Comparison of ENCODE assay signal across 23 mouse cellular contexts in the genomic region with DNA sequence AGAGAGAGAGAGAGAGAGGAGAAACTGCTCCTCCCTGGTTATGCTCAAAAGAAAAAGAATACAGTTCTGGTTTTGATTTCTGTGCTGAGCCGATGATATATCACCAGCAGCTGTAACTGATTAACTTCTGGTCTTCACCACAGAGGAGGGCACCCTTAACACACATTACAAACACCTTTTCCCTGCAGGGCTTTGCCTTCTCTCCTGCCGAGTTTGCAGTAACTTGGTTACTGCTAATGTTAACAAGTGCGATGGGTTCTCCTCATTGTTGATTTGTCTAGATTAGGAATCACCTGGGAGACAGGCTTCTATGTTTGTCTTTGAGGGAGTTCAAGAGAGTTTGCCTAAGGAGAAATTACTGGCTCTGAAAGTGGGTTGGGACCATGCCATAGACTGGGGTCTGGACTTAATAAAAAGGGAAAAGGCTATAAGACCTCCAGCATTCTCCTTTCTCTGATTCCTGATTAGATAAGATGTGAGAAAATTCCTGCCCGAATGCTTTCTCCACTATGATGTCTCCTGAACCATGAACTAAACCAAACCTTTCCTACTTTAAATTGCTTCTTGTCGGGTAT.
A peak's percentile ranks its signal among the peaks of the same experiment; 100 is the strongest.
DNase-seq lines count a peak whose midpoint lies in the region; ATAC-seq lines count a peak whose summit lies in the region.
"Had no signal": no experiment of that assay in that cellular context is flagged by ENCODE, and none has a peak within 500 bp of the region (broad histone marks: within the 10 kb centered on the region; RNA-seq: fewer than 3 reads in every experiment).

No protein-coding gene starts in this region.

- peak overlapping the region; percentile 51 for H3K27ac ChIP-seq in embryonic facial prominence, embryonic 10.5 days (replicated peaks)
- H3K27ac ChIP-seq in limb, embryonic 11.5 days (replicated peaks; ENCODE audit: low read depth, low read length) = no peak overlapping the region
- no peak overlapping the region for H3K27ac ChIP-seq in forebrain, embryonic 11.5 days (ENCODE audit: low read depth, low read length)
- H3K27ac ChIP-seq: heart, embryonic 10.5 days; lung, embryonic 15.5 days; macrophage; midbrain, embryonic 13.5 days; neural tube, embryonic 15.5 days had no signal

- 34% methylated on average over 5 of the region's 5 CpGs for WGBS in embryonic facial prominence, embryonic 10.5 days
- WGBS in limb, embryonic 11.5 days = 20% methylated on average over 5 of the region's 5 CpGs
- WGBS in forebrain, embryonic 11.5 days = 73% methylated on average over 5 of the region's 5 CpGs

- peaks cover 12% of the 10 kb centered on the region for H3K4me1 ChIP-seq in embryonic facial prominence, embryonic 10.5 days
- 0 out of 2 replicates have a peak, but pooled peaks cover 5% of the 10 kb centered on the region for H3K4me1 ChIP-seq in limb, embryonic 11.5 days (ENCODE audit: control insufficient read depth, insufficient read depth, low read length)
- no peaks in the 10 kb centered on the region for H3K4me1 ChIP-seq in forebrain, embryonic 11.5 days (replicated peaks; ENCODE audit: control insufficient read depth, insufficient read depth, low read length)
- H3K4me1 ChIP-seq: heart, embryonic 10.5 days; lung, embryonic 15.5 days; midbrain, embryonic 13.5 days; neural tube, embryonic 15.5 days had no signal

- no peak overlapping the region for H3K4me2 ChIP-seq in limb, embryonic 11.5 days (ENCODE audit: low read depth, severe bottlenecking)
- no peak overlapping the region for H3K4me2 ChIP-seq in forebrain, embryonic 11.5 days (ENCODE audit: low read depth, low read length, severe bottlenecking)
- H3K4me2 ChIP-seq: liver, embryonic 11.5 days; lung, embryonic 15.5 days; midbrain, embryonic 13.5 days; neural tube, embryonic 15.5 days had no signal

- no peak for ATAC-seq in limb, embryonic 11.5 days (ENCODE audit: insufficient number of reproducible peaks, low FRiP score, low TSS enrichment, low read depth)
- ATAC-seq in forebrain, embryonic 11.5 days (replicated peaks; ENCODE audit: low FRiP score) = no peak
- ATAC-seq: CD4-positive, CD25-positive, alpha-beta regulatory T cell, adult 4 months; midbrain, embryonic 13.5 days had no signal

- no peak overlapping the region for H3K9ac ChIP-seq in limb, embryonic 11.5 days (ENCODE audit: low read length)
- no peak overlapping the region for H3K9ac ChIP-seq in forebrain, embryonic 11.5 days (ENCODE audit: low read length)
- H3K9ac ChIP-seq: lung, embryonic 15.5 days; midbrain, embryonic 13.5 days; neural tube, embryonic 15.5 days had no signal

- H3K9me3 ChIP-seq in embryonic facial prominence, embryonic 10.5 days = no peaks in the 10 kb centered on the region
- H3K9me3 ChIP-seq in limb, embryonic 11.5 days (ENCODE audit: control insufficient read depth, low read length) = no peaks in the 10 kb centered on the region
- no peaks in the 10 kb centered on the region for H3K9me3 ChIP-seq in forebrain, embryonic 11.5 days (ENCODE audit: control insufficient read depth, low read length)
- H3K9me3 ChIP-seq: G1E; heart, embryonic 10.5 days; lung, embryonic 15.5 days; midbrain, embryonic 13.5 days; neural tube, embryonic 15.5 days had no signal

- H3K36me3 ChIP-seq in embryonic facial prominence, embryonic 10.5 days (replicated peaks) = no peaks in the 10 kb centered on the region
- H3K36me3 ChIP-seq in limb, embryonic 11.5 days (ENCODE audit: control insufficient read depth, insufficient read depth, low read length) = no peaks in the 10 kb centered on the region
- no peaks in the 10 kb centered on the region for H3K36me3 ChIP-seq in forebrain, embryonic 11.5 days (ENCODE audit: control insufficient read depth, insufficient read depth, low read length)
- H3K36me3 ChIP-seq: G1E; heart, embryonic 10.5 days; lung, embryonic 15.5 days; midbrain, embryonic 13.5 days; neural tube, embryonic 15.5 days had no signal

- no peak overlapping the region for H3K4me3 ChIP-seq in embryonic facial prominence, embryonic 10.5 days
- no peak overlapping the region for H3K4me3 ChIP-seq in limb, embryonic 11.5 days (ENCODE audit: low read depth, low read length)
- no peak overlapping the region for H3K4me3 ChIP-seq in forebrain, embryonic 11.5 days (ENCODE audit: low read depth, low read length)
- H3K4me3 ChIP-seq: heart, embryonic 10.5 days; lung, embryonic 15.5 days; midbrain, embryonic 13.5 days; myocyte; neural tube, embryonic 15.5 days had no signal

- no peaks in the 10 kb centered on the region for H3K27me3 ChIP-seq in embryonic facial prominence, embryonic 10.5 days (replicated peaks; ENCODE audit: low read depth, poor library complexity, severe bottlenecking)
- H3K27me3 ChIP-seq in limb, embryonic 11.5 days (ENCODE audit: control insufficient read depth, insufficient read depth, low read length) = no peaks in the 10 kb centered on the region
- no peaks in the 10 kb centered on the region for H3K27me3 ChIP-seq in forebrain, embryonic 11.5 days (ENCODE audit: control insufficient read depth, insufficient read depth, low read length)
- H3K27me3 ChIP-seq: lung, embryonic 15.5 days; midbrain, embryonic 13.5 days; neural tube, embryonic 15.5 days had no signal

- DNase-seq in kidney, postnatal 14 days = peak; percentile 19
- no peak for DNase-seq in kidney, postnatal 25 days
- DNase-seq in adipocyte (ENCODE audit: low spot score) = peak; percentile 21
- peak; percentile 52 for DNase-seq in embryonic facial prominence, embryonic 10.5 days (ENCODE audit: low spot score)
- DNase-seq in limb, embryonic 11.5 days (ENCODE audit: low spot score) = peak; percentile 57
- DNase-seq in gastrocnemius, adult 18-20 months (ENCODE audit: low spot score) = no peak
- no peak for DNase-seq in forebrain, embryonic 11.5 days (ENCODE audit: low spot score)
- no peak for DNase-seq in cerebellum, adult 11 months
- DNase-seq: adrenal gland, postnatal 10 days; cerebellum, adult 11-12 months; gastrocnemius, postnatal 36 days; heart, postnatal 10 days; kidney, postnatal 10 days; thymus, adult 18-20 months had no signal

Comparison
In these comparisons a context has a peak if more than half of its experiments do, and no peak if none do; other contexts are left out.
1. DNase-seq: peak in kidney, postnatal 14 days (single experiment), adipocyte (single experiment), embryonic facial prominence, embryonic 10.5 days (single experiment) and limb, embryonic 11.5 days (single experiment); none in kidney, postnatal 25 days (0 of 2), gastrocnemius, adult 18-20 months (single experiment), forebrain, embryonic 11.5 days (single experiment) and cerebellum, adult 11 months (single experiment).